Mouse (Mus musculus): ENCODE results near the gene Akp3.

DNA sequence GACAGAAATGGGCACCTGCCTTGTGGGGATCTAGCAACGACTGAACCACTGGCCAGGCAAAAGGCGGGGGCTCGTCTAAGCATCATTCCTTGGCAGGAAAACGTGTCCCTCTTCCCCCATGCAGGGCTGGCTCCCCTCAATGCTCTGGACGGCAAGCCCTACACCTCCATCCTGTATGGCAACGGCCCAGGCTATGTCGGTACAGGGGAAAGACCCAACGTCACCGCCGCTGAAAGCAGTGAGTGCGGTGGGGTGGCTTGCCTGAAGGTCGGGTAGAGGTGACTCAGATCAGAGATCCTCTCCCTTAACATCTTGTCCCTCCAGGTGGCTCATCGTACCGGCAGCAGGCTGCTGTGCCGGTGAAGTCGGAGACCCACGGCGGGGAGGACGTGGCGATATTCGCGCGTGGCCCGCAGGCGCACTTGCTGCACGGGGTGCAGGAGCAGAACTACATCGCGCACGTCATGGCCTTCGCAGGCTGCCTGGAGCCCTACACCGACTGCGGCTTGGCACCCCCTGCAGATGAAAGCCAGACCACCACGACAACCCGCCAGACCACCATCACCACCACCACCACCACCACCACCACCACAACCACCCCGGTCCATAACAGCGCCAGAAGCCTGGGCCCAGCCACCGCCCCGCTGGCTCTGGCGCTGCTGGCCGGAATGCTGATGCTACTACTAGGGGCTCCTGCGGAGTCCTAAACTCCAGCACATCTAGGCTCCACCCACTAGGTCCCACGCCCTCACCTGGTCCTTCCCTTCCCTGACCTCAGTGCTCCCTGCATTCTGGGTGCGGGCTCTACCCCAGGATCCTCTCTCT, 2.6 kb downstream of the Akp3 start:
- TF ChIP-seq CTCF (IDR thresholded peaks at IDR 0.05; ENCODE audit: low read depth) (no peak), EP300 (IDR thresholded peaks at IDR 0.05; ENCODE audit: low read depth) (no peak)

Measured in liver, embryonic 14.5 days (tissue).